Mouse (Mus musculus) intestine, embryonic 14.5 days (tissue): ENCODE measurements at regions not wholly inside any gene's neighbourhood (a gene's known extent, or its start where the extent isn't known, plus 50 kb on each side); places are given as distances from the start of the nearest gene placed in this dataset.

ENCODE experiments used
- ATAC-seq: fragments of 200-750 bp; cut with Nextera tagmentation; replicated peaks from 2 replicates; pipeline ENCODE4 v1.8.0; 2017; ENCODE audit warnings: low read depth, moderate number of reproducible peaks, moderate TSS enrichment, moderate library complexity; ENCODE audit not compliant: low FRiP score, low TSS enrichment
- DNase-seq: peaks from one replicate; pipeline ENCODE4 v3.0.0-alpha.2; 2018; ENCODE audit warnings: low spot score
- H3K27ac ChIP-seq: fragments of 300-500 bp; sonication (generic); 2 replicates; pipeline ENCODE4 v1.5.1; 2014; ENCODE audit warnings: low read depth, mild to moderate bottlenecking, control low read depth
- H3K27me3 ChIP-seq: fragments of 300-500 bp; sonication (generic); replicated peaks from 2 replicates; pipeline ENCODE4 v1.6.1; 2014; ENCODE audit warnings: low read length, control low read depth; ENCODE audit not compliant: control insufficient read depth, insufficient read depth
- H3K36me3 ChIP-seq: fragments of 300-500 bp; sonication (generic); 2 replicates; pipeline ENCODE4 v1.6.1; 2014; ENCODE audit warnings: low read length, control low read depth; ENCODE audit not compliant: control insufficient read depth, insufficient read depth
- H3K4me1 ChIP-seq: fragments of 300-500 bp; sonication (generic); replicated peaks from 2 replicates; pipeline ENCODE4 v1.6.1; 2014; ENCODE audit warnings: low read length, control low read depth, mixed read lengths; ENCODE audit not compliant: control insufficient read depth, insufficient read depth
- H3K4me2 ChIP-seq: fragments of 300-500 bp; sonication (generic); 2 replicates; pipeline ENCODE4 v1.6.1; 2014; ENCODE audit warnings: low read length
- H3K4me3 ChIP-seq: fragments of 300-500 bp; sonication (generic); 2 replicates; pipeline ENCODE4 v1.5.1; 2014; ENCODE audit warnings: low read depth, low read length, control low read depth, mixed read lengths
- H3K9ac ChIP-seq: fragments of 300-500 bp; sonication (generic); 2 replicates; pipeline ENCODE4 v1.6.1; 2014; ENCODE audit warnings: mild to moderate bottlenecking, low read length
- H3K9me3 ChIP-seq: fragments of 300-500 bp; sonication (generic); 2 replicates; pipeline ENCODE4 v1.6.1; 2016; ENCODE audit warnings: low read length, control low read depth; ENCODE audit not compliant: control insufficient read depth
- WGBS: fragments of 180-500 bp; shearing (Covaris S2); extraction: QIAGEN DNeasy Blood & Tissue Kit; methylation state at CpG from one replicate; pipeline ENCODE4 v1.1.7; 2014; 5-methylcytosine and 5-hydroxymethylcytosine counted together

GRCm38 (mm10) chr10:44601550-44601949, 73.2 kb upstream of the Prdm1 start:
- Histone ChIP-seq H3K36me3 (no peaks in the 10 kb centered on the region), H3K27me3 (no peaks in the 10 kb centered on the region), H3K4me3 (no peak overlapping the region), H3K9ac (no peak overlapping the region), H3K27ac (no peak overlapping the region), H3K9me3 (no peaks in the 10 kb centered on the region), H3K4me1 (no peaks in the 10 kb centered on the region), H3K4me2 (no peak overlapping the region)
- DNase-seq = no peak
- WGBS = 72% methylated on average over 10 of the region's 10 CpGs
- ATAC-seq = no peak

GRCm38 (mm10) chr10:44599964-44600334, 71.6 kb upstream of the Prdm1 start:
- H3K27ac ChIP-seq = no peak overlapping the region

GRCm38 (mm10) chr10:44599331-44599963, 71.1 kb upstream of the Prdm1 start:
- H3K36me3 ChIP-seq = no peaks in the 10 kb centered on the region
- ATAC-seq (no peak), DNase-seq (no peak)
- no peaks in the 10 kb centered on the region for H3K27me3 ChIP-seq
- H3K4me1 ChIP-seq = no peaks in the 10 kb centered on the region
- H3K27ac ChIP-seq = no peak overlapping the region
- H3K4me3 ChIP-seq = no peak overlapping the region
- H3K4me2 ChIP-seq = no peak overlapping the region
- H3K9ac ChIP-seq = no peak overlapping the region
- H3K9me3 ChIP-seq = no peaks in the 10 kb centered on the region
- WGBS = 73% methylated on average over 10 of the region's 10 CpGs

More at GRCm38 (mm10) chr10:44599964-44600334, 71.6 kb upstream of the Prdm1 start:
- WGBS = 31% methylated on average over 4 of the region's 4 CpGs
- DNase-seq (no peak), ATAC-seq (no peak)
- Histone ChIP-seq H3K4me1 (no peaks in the 10 kb centered on the region), H3K36me3 (no peaks in the 10 kb centered on the region), H3K4me2 (no peak overlapping the region), H3K9ac (no peak overlapping the region), H3K4me3 (no peak overlapping the region), H3K9me3 (no peaks in the 10 kb centered on the region), H3K27me3 (no peaks in the 10 kb centered on the region)

- H3K9me3 ChIP-seq = no peaks in the 10 kb centered on the region
- no peak overlapping the region for H3K27ac ChIP-seq
- no peak overlapping the region for H3K4me3 ChIP-seq
- H3K4me1 ChIP-seq = no peaks in the 10 kb centered on the region
- no peak overlapping the region for H3K4me2 ChIP-seq
- H3K27me3 ChIP-seq = no peaks in the 10 kb centered on the region
- no peak overlapping the region for H3K9ac ChIP-seq
- ATAC-seq (no peak), DNase-seq (no peak)
- 99% methylated on average over 3 of the region's 3 CpGs for WGBS
- no peaks in the 10 kb centered on the region for H3K36me3 ChIP-seq
Measured at GRCm38 (mm10) chr10:44598615-44599014, 70.3 kb upstream of the Prdm1 start.

- Histone ChIP-seq H3K27ac (no peak overlapping the region), H3K27me3 (no peaks in the 10 kb centered on the region), H3K36me3 (no peaks in the 10 kb centered on the region), H3K9me3 (no peaks in the 10 kb centered on the region), H3K4me1 (no peaks in the 10 kb centered on the region), H3K9ac (no peak overlapping the region), H3K4me2 (no peak overlapping the region), H3K4me3 (no peak overlapping the region)
- WGBS = 57% methylated on average over 2 of the region's 2 CpGs
- DNase-seq (no peak), ATAC-seq (no peak)
Measured at GRCm38 (mm10) chr10:44595932-44596331, 67.6 kb upstream of the Prdm1 start.

- 79% methylated on average over 6 of the region's 6 CpGs for WGBS
- H3K27ac ChIP-seq = no peak overlapping the region
- H3K9ac ChIP-seq = no peak overlapping the region
- no peak for ATAC-seq
- DNase-seq = no peak
- H3K27me3 ChIP-seq = no peaks in the 10 kb centered on the region
- H3K4me1 ChIP-seq = no peaks in the 10 kb centered on the region
- H3K36me3 ChIP-seq = no peaks in the 10 kb centered on the region
- no peak overlapping the region for H3K4me2 ChIP-seq
- no peak overlapping the region for H3K4me3 ChIP-seq
- H3K9me3 ChIP-seq = no peaks in the 10 kb centered on the region
Measured at GRCm38 (mm10) chr10:44589842-44590241, 61.5 kb upstream of the Prdm1 start.

GRCm38 (mm10) chr10:44589352-44589751, 61.1 kb upstream of the Prdm1 start:
- no peak for DNase-seq

GRCm38 (mm10) chr10:44582736-44583135, 54.4 kb upstream of the Prdm1 start:
- no peak overlapping the region for H3K27ac ChIP-seq
- DNase-seq (no peak), ATAC-seq (no peak)
- H3K36me3 ChIP-seq = no peaks in the 10 kb centered on the region
- no peaks in the 10 kb centered on the region for H3K4me1 ChIP-seq
- no peak overlapping the region for H3K4me2 ChIP-seq
- no peaks in the 10 kb centered on the region for H3K9me3 ChIP-seq
- H3K4me3 ChIP-seq = no peak overlapping the region
- no peaks in the 10 kb centered on the region for H3K27me3 ChIP-seq
- WGBS = 74% methylated on average over 2 of the region's 2 CpGs
- H3K9ac ChIP-seq = no peak overlapping the region

More at GRCm38 (mm10) chr10:44589352-44589751, 61.1 kb upstream of the Prdm1 start:
- H3K9me3 ChIP-seq = no peaks in the 10 kb centered on the region
- no peaks in the 10 kb centered on the region for H3K36me3 ChIP-seq
- ATAC-seq = no peak
- H3K4me3 ChIP-seq = no peak overlapping the region
- no peak overlapping the region for H3K9ac ChIP-seq
- no peak overlapping the region for H3K27ac ChIP-seq
- no peak overlapping the region for H3K4me2 ChIP-seq
- no peaks in the 10 kb centered on the region for H3K27me3 ChIP-seq
- no peaks in the 10 kb centered on the region for H3K4me1 ChIP-seq
